Mouse (Mus musculus): ENCODE results near the gene D5Ertd579e.

Gene D5Ertd579e

DNA sequence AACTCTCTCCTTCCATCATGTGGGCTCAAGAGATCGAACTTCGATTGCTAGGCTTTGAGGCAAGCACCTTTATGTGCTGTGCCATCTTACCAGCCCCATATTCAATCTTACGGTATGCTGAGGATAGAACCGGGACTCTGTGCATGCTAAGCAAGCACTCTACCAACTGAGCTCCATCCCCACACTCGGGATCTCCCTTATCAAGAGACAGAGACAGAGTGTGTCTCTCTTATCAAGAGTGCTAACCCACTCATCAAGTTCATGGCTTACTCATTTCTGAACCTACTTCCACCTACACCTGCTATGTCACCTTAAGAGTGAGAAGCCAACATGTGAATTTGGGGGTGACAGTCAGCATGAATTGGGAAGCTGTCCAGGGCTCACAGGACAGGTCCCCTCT is 24.4 kb upstream of the D5Ertd579e start:
- DNase-seq, result no peak

DNA sequence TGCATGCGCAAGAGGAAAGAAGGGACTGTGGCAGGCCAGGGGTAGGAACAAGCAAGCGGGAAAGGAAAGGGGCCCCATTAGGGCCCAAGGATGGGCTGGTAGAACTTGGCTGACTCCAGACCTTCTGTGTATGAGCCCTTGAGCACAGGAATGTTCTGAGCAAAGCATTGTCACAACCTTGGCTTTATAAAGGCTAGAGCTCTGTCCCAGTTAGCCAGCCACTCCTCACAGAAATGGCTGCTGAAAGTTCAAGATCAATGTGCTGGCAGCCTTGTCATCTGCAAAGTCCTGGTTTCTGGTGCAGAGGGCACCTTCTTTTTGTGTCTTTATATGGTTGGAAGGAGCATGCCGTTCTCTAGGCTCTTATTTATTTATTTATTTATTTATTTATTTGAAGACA is 23.8 kb upstream of the D5Ertd579e start:
- no peak for DNase-seq

DNA sequence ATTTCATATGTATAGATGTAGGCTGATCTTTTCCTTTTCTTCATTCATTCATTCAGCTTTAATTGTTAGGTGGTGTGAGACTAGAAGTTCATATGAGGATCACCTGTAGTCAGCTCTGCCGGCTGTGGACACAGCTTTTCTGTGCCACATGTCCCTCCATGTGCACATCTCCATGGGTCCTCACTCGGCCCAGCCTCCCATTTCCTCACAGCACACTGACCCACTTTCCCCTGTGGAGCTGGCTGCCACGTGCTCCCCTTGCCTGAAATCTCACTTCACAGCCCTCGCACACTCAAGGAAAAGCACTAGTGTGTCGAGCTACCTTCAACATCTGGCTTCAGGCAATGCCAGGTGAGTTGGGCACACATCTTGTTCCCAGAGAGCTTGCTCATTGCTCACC is 23.3 kb upstream of the D5Ertd579e start:
- DNase-seq, result peak; percentile 55 to 58

DNA sequence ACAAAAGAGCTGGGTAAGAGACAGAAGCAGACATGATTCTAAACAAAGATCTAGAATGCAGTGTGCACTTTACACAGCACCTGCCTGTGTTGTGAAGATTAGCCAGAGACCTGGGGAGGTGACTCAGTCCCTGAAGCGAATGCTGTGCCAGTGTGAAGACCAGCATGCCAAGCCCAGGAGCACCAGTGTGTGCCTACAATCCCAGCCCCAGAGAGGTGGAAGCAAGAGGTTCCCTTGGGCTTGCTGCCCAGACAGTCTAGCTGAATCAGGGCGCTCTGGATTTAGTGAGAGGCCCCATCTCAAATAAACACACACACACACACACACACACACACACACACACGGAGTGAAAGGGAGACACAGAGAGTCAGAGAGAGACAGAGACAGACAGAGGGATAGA is 22.1 kb upstream of the D5Ertd579e start:
- peak; percentile 52 to 70 for DNase-seq

DNA sequence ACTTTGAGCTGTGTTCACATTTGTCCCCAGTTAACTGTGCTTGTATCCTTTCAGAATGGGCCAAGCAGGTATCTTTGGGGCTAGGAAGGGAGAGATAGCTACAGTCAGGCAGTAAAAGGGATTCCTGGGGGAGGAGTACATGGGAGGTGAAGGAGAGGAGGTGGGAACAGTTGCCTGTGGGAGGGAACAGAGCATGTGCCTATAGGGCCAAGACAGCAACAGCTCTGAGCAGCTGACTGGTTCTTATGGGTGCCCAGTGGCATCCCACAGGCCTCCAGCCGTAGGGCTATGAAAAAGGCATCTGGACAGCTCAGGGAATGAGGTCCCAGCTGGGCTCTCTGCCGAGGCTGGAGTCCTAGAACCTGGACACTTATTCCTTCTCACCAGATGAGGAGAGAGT is 21.0 kb upstream of the D5Ertd579e start:
- DNase-seq, result no peak

DNA sequence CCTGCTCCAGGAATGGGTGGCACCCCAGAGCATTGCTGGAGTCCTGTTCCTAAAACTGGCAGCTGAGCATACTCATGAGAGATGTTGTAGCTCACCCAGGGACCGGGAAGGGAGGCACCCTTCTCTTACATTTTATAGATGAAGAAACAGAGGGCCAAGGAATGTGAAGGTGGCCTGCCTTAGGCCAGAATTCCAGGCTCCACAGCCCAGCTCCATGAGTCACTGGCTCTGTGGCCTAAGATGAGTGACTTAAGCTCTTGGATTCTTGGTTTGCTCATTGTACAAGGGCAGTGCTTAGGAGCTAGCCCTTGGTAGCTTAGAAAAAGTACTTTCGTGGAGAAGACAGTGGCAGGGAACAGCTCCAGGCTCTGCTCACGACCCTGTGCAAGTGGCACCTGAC is 19.0 kb upstream of the D5Ertd579e start:
- DNase-seq, result no peak

DNA sequence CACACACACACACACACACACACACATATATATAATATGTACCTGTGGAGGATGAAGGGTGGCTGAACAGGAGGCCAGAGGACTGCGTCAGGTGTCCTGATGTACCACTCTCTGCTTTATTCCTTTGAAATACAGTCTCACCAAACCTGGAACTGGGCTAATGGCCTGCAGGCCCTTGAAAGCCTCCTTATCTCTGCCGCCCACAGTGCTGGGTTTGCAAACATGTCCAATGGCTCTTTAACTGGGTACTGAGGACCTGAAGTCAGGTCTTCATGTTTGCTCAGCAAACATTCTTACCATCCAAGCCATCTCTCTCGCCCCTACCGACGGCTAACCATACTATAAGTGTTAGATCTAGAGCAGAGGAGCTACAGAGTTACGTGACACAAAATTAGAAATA is 17.9 kb upstream of the D5Ertd579e start:
- no peak for DNase-seq

DNA sequence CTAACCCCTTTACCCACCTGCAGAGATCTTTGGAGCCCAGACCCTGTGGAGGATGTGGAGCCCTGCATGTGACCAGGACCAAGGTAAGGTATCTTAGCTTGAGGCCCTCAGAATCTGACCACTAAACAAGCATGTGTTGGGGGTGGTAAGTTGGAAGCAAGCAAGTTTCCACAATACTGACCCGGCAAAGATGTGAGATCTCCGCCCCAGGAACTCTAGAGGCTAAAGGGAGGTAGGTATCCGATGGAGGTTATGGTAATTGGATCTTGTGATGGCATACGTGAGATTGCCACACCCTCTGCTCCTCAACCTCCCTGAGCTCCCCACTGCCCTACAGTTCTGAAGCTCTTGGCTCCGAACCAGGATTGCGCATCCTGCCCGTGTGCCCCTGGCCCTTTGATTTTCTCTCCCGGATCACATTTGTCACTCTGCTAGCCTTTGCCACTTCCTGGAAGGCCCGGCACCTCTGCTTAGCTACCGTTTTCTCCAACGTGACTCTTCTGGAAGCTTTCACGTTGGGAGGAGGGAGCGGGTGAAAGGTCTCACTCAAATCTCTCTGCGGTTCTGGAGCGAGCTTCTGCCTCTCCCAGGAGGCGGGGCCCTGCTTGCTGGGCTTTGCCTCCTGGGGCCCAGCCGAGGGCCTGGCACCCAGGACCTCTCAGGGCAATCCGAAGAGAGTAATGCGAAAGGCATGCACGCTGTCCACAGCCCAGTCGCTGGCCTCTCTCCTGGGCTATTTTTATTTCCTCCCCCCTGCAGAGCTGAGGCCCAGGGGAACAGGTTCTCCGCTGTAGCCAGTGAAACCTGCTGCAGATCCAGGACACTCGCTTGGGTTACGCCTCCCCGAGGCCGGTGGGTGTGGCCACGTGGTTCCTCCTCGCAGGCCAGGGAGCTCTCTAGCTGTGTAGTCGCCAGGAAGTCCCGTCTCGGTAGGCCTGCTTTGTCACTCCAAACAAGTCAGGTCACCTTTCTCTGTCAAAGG is 17.0 kb upstream of the D5Ertd579e start:
- DNase-seq, result peak in 1 of 2 experiments; percentile 38

DNA sequence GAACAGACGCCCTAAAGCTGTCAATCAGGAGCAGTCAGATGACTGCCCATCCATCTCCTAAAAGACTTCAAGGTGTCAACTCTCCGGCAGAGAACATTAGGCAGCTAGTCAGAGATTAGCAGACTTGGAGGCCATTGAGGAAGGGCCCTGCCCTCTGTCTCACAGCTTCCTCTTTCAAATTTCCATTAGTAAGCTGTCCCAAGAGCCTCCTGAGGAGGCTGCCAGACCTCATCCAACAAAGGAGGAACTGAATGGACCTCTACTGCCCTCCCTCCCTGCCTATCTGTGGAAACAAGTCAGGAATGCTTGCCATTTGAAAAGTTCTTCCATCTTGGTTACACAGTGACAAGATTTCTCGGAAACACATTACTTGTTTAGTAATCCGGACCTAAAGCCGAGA is 16.0 kb upstream of the D5Ertd579e start:
- DNase-seq, result no peak

DNA sequence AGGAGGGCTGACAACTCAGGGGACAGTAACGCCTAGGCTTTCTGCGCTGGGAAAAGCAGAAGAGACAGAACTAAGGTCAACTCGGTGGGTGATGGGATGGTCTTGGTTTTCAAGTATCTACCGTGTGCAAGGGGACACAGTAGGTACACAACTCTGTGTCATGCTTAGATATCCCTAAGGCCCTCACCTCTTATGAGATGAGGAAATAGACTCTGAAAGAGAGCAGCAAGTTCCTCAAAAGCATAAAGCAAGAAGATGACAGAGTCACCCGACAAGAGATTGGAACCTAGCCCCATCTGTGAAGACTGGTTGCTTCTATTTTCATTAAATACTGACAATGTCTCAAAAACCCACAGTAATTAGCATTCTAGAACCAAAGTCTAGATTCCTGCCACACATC is 10.0 kb upstream of the D5Ertd579e start:
- DNase-seq, result no peak

DNA sequence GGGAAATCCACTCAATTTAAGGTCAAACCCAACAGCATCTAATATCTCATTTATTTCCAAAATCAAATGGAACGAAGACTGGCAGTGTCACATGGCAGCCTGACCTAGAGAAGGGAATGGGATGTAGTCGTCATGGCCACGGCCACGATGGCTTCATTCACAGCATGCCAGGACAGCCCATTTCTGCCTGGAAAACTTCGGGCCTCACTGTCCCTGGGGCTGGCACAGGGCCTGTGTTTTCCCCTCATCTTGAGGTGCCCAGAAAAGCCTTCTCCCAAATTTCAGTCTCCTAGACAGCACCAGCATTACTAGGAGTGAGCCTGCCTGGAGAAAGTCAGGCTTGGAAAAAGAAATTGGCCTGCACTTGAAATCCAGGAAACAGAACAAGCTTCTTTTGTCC is 9.6 kb upstream of the D5Ertd579e start:
- no peak for DNase-seq

DNA sequence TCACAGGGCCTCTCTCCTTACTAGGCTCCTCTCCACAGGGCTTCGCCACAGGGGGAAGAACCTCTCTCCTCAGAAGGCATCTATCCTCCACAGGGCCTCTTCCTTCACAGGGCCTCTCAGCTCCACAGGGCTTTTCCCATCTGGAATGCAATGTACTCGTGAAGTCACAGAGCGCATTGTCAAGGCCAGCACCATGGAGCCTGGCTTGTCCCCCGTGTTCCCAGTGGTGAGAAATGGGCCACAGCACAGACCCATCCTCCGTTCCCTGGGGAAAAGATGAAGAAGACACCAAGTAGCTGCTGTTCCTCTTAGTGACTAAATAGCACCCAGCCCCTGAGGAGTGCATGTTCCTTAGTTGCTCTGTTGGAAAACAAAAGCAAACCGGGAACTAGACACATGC is 8.9 kb upstream of the D5Ertd579e start:
- no peak for DNase-seq

DNA sequence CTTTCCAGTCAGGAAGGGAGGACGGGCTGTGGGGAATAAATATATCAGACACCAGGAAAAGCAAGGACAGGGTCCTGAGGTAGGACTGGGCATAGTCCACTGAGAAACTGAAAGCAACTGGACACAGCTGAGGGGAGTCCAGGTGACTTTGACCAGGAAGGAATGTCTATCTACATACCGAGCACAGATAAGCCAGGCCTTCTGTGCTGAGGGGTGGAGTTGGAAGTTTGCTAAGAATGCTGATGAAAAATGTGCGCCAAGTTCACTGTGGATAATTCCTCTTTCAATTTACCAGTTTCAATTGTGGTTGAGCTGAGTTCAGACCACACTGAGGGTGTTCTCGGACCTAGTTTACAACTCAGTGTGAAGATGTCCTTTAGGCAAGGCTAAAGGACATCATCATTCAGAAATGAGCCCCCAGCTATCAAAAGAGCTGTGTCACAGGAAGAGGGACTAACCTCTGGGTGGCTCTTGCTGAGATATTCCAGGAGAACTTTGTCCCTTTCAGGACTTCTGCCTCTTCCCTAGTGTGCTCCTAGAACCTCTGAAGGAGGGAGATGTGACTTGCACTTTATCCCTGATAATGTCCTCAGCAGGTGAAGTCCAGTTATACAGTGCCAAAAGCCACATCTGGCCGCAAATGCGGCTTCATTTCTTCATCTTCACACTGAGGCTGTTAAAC is 5.3 kb upstream of the D5Ertd579e start:
- no peak for DNase-seq

DNA sequence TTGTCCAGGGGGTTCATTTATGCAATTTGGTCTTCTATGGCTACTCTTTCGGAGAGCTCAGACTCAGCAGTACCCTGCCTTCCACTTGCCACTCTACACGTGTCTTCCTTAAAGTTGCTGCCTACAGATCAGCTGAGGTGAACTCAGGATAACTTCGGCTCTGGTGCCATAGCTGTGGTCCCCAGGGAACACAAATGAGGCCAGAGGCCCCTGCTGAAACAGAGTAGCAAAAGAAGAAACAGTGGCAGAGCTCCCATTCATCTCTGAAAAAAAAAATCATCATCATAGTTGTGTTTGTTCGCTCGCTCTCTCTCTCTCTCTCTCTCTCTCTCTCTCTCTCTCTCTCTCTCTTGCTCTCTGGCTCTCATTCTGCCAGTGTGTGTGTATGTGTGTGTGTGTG is 2.9 kb upstream of the D5Ertd579e start:
- no peak for DNase-seq

DNA sequence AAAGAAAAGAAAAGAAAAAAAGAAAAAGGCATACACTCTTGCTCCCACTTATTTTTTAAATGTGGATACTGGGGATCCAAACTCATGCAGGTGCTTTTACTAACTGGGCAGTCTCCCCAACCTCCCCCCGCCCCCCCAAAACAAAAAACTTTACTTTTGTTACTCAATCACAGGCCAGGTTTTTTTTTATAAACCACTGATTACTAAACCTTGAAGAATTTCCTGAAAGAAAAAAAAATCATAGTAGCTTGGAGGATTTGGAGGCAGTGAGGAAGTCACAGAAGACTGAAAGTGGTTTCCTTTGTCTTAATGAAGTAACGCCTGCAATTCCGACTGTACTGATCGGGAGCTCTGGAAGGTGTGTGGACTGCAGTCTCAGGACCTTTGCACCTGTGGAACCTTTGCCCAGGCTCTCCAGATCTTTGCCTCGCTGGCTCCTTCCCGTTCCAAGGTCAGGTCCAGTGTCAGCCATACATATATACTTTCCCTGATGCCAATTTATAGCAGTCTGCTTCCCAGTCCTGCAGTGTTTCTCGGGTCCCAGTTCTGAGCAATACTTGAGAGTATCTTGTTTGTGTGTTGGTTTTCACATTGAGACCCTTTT is 2.3 kb upstream of the D5Ertd579e start:
- DNase-seq, result no peak

DNA sequence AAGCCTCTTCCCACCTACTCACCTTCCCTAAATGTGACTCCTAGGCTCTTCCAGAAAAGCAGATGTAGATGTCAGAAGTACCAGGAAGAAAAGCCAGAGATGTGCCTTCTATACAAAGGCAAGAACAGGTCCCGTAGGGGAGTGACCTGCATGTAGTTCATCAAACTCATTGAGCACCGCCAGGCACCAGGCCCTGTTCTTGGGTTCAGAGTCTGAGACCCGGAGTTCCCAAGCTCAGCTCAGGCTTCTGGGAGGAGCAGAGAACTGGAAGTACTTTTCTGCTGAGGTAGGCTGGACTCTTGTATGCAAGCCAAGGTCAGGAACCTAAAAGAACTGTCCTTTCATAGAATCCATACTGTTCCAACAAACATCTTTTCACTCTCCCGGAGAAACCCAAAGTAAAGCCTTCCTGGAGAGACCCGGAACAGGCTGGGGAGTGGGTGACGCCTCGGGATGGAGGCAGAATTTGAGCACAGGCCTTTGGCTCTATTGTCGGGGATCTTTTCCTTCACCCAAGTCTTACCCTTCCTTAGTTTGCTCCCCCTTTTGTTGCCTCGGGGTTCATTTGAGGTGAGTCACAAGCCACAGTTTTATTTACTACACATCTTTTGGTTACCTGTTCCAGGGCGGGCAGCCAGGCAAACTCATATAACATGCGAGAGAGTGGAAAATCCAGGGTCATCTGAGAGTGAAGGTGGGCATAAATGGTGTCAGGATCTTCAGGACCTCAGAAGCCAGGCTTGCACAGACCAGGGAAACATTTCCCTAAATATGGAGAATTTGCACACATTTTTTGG is 878 bp upstream of the D5Ertd579e start:
- peak; percentile 28 to 45 for DNase-seq

DNA sequence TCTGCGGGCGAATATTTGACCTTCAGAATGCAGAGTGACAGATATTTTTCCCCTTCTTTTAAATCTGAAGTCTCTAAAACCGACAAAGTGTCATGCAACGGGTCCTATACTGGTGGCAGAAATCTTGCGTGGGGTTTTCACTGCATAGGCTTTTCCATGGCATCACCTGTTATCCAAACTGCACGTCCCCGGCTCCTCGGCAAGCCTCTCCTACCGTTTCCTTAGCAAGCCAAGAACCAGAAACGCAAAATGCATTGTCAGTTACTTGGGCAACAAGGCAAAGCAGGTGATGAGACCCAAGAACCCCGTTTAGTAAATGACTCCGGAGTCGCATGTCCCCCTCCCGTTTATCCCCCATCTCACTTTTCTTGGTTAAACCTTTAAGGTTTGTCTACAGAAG is 819 bp downstream of the D5Ertd579e start:
- no peak for DNase-seq

DNA sequence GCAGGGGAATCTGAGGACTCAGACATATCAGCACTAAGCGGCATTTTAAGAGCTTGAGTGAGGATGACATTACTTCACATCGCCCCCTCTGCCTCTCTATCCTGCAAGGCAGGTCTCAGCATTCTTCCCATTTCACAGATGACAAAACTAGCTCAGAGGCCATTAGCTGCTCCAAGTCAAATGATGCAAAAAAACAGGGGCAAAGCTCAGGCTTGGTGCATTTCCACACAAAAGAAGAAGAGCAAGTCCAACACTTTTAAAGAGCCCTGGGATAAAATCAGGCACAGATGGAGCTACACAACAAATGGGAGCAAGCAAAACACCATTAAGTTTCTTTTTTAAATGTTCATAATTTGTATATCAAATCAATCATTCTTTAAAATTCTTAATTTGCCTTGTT is 2.2 kb downstream of the D5Ertd579e start:
- DNase-seq, result no peak

DNA sequence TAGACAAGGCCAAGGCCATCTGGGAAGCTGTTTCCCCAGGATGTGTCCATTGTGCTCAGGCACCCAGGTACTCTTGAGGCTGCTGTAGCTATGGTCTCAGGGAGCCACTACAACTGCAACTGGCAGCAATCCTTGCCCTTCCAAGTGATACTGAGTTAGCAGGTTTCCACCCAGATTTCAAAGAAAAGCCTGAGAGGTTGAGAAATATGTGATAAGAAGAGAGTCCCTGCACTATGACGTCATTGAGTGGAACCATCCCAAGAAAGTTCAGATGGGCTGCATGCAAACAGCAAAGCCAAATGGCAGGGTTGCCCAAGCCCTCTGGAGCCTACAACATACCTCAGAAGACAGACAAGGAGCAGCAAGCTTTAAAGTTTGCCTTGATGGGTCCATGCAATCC is 4.4 kb downstream of the D5Ertd579e start:
- DNase-seq, result no peak

DNA sequence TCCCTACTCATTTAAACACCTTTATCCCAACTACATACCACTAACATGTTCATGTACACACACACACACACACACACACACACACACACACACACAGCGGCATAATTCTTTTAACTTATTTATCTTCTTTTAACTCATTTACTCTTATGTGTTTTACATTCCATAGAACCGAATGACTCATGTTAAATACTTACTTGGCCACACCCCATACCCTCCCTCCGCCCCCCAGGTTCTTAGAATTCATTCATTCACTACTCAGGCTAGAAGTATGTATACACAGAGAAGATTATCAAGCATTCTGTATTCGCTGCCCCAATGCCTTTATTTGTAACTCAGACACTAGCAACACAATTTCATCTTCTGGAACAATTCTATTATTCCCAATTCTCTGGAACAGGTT is 10.7 kb downstream of the D5Ertd579e start:
- DNase-seq, result no peak

DNA sequence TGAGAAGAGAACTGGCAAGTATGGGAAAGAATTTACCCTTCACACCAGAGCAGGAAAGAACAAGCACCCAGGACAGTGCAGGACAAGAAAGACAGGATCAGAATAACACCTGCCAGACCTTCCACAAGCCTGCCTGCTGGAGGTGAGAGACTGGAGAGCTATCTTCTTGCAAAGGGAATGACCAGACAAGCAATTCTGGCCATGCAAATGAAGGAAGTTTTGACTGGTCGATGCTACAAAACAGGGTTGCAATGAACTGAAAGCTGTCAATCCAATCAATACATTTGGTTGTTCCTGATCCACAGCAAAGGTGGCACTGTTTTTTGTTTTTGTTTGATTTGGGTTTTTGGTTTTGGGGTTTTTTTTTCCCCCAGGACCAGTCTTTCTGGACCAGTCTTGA is 12.2 kb downstream of the D5Ertd579e start:
- DNase-seq, result no peak

DNA sequence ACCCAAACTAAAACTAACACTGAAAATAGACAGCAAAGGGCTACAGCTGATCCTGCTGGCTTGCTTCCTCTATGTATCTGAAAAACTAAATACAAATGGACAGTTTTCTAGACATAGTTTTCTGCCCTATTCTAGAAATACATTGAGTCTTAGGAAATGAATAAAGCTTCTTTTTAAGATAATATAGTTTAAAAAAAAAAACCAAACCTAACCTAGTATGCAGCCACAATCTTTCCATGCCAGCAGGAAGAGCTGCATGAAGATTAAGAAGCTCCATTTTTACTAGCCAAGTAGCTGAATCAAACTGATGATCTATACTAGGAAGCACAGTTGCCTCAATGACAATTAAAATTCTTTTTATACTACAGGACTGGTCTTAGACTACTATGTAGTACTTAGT is 14.6 kb downstream of the D5Ertd579e start:
- no peak for DNase-seq

All from cerebellum, postnatal 14 days (tissue).